Mouse (Mus musculus): ENCODE measurements around the gene Chd5. TPM values are rescaled to one million over a fixed set of nuclear protein-coding genes. Genes with fewer than 3 reads are reported as not detected.
A peak's percentile ranks its signal among the peaks of the same experiment; 100 is the strongest.

Chd5 gene
- polyA plus RNA-seq (2014; fragmentation: Nextera tagmentation; extraction: Ambion mirVana): 0.04 and 0.07 TPM in 2 replicates

DNA sequence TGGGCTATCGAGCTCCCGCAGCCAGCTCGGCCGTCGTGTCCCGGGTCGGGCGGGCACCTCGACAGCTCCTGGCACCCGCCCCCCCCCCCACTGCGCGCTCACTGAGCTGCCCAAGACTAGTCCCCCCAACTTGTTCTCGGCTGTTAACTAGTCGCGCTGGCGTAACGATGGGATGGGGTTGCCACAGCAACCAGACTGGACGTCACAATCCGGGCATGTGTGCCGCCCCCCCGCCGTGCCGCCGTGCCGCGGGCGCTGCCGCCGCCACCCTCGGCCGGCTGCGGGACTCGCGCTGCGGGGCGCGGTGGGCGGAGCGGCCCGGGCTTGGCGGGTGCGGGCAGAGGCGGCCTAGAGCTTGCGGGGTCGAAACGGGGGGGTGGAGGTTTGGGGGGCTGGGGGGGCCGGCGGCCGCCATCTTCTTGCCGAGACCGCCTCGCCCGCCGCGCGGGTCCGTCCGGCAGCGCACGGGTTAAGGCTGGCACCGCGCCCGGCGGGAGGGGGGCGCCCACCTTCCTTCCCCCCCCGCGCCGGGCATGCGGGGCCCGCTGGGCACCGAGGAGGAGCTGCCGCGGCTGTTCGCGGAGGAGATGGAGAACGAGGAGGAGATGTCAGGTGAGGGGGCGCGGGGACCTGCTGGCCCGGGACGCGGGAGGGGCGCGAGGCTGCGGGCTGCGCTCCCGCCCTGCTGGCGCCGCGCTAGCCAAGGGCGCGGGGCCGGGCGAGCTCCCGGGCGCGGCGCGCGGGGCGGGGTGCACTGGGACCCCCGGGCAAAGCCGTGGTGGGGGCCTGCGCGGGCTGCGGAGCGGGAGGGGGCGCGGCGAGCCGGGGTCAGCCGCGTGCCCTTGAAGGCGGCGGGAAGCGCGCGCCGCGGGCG is at the start of gene Chd5:
TSS of gene Chd5 (plus strand) at position 233 of the 874 bp plus-strand sequence.
- H3K36me3 ChIP-seq (ENCODE audit: control insufficient read depth, insufficient read depth, low read length): peaks cover 15% of the 10 kb centered on the region
- H3K9ac ChIP-seq (ENCODE audit: low read depth, low read length): 0 out of 2 replicates have a peak within 1 kb of the TSS, but pooled peaks have one; percentile 34
- H3K4me3 ChIP-seq (ENCODE audit: low read depth, low read length): peak within 1 kb of the TSS; percentile 55
- H3K4me2 ChIP-seq: peak within 1 kb of the TSS; percentile 97
- no peak for ATAC-seq (replicated peaks; ENCODE audit: insufficient number of reproducible peaks, low FRiP score, low TSS enrichment)
- 3% methylated on average over 77 of the region's 120 CpGs for WGBS (ENCODE audit: insufficient replicate concordance)
- no peaks in the 10 kb centered on the region for H3K9me3 ChIP-seq (replicated peaks; ENCODE audit: control insufficient read depth, low read length)
- no peak within 1 kb of the TSS for H3K27ac ChIP-seq (ENCODE audit: low read depth, low read length)
- peaks cover 70% of the 10 kb centered on the region for H3K27me3 ChIP-seq (ENCODE audit: control insufficient read depth, insufficient read depth, low read length)
- H3K4me1 ChIP-seq (ENCODE audit: control insufficient read depth, insufficient read depth, low read length): peaks cover 13% of the 10 kb centered on the region

DNA sequence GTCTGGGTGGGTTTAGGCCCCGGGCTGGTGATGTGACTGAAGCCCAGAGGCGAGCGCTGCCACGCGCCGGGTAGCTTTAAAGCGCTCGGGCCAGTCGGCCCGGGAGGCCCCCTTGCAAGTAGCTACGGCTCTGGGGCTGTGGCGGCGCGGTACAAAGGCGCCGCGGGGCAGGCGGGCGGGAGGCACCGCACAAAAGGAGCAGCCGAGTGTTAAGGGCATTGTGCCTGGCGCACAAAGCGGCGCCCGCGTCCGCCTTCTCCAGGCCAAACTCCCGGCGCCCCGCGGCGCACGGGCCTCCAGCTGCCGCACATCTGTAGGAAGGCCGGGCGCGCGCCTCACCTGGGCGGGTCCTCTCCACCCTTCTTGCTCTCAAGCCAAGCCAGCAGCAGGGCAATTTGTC is 48.1 kb upstream of the Chd5 start:
- Histone ChIP-seq H3K9me3 (replicated peaks; ENCODE audit: control insufficient read depth, low read length) (no peaks in the 10 kb centered on the region), H3K36me3 (ENCODE audit: control insufficient read depth, insufficient read depth, low read length) (no peaks in the 10 kb centered on the region), H3K4me2 (peak overlapping the region; percentile 44), H3K27ac (ENCODE audit: low read depth, low read length) (no peak overlapping the region), H3K27me3 (ENCODE audit: control insufficient read depth, insufficient read depth, low read length) (peaks cover 76% of the 10 kb centered on the region), H3K4me1 (ENCODE audit: control insufficient read depth, insufficient read depth, low read length) (peaks cover 8% of the 10 kb centered on the region), H3K4me3 (ENCODE audit: low read depth, low read length) (peak overlapping the region; percentile 28), H3K9ac (ENCODE audit: low read depth, low read length) (no peak overlapping the region)
- no peak for ATAC-seq (replicated peaks; ENCODE audit: insufficient number of reproducible peaks, low FRiP score, low TSS enrichment)
- 2% methylated on average over 39 of the region's 39 CpGs for WGBS (ENCODE audit: insufficient replicate concordance)

DNA sequence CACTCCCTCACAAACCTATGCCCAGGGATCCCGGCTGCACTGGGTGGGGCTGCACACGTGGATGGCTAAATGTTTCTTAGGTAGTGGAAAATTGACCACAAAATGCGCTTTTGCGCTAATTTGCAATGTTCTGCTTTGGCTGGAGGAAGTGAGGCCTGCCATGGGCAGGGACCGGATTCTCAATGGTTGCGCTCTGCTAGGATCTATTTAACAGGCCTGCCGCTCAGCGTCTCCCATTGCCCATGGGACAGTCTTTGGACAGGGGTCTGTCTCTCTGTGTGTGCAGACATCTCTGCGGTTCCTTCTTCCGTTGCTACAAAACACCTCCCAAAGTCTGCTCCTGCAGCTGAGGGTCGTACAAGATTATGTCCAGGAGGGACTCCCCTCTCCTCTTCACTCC is 47.5 kb upstream of the Chd5 start:
- no peak overlapping the region for H3K27ac ChIP-seq (ENCODE audit: low read depth, low read length)
- H3K4me2 ChIP-seq: no peak overlapping the region

DNA sequence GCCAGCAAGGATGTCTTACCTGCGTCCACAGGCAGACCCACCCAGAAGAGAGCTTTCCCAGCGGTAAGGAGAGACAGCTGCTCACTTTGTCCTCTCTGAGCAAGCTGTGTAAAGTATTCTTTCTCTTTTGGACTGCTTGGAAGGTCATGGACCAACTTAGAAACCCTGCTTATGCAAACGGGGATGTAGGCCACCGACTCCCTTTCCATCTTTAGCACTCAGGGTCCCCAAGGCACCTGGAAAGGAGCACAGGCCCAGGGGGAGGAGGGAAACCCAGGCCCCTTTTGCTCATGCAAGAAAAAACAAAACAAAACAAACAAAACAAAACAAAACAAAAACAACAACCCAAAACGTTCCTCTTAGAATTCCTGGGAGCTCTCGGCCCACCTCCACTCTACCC is 46.9 kb upstream of the Chd5 start, which contains the start of gene Hes3:
TSS of gene Hes3 (minus strand) at position 101 of the 400 bp plus-strand sequence.
- H3K9me3 ChIP-seq (replicated peaks; ENCODE audit: control insufficient read depth, low read length): no peaks in the 10 kb centered on the region
- peak within 1 kb of the TSS; percentile 28 for H3K4me3 ChIP-seq (ENCODE audit: low read depth, low read length)
- no peak within 1 kb of the TSS for H3K9ac ChIP-seq (ENCODE audit: low read depth, low read length)
- no peak within 1 kb of the TSS for H3K27ac ChIP-seq (ENCODE audit: low read depth, low read length)
- WGBS (ENCODE audit: insufficient replicate concordance): 31% methylated on average over 6 of the region's 6 CpGs
- H3K4me2 ChIP-seq: peak within 1 kb of the TSS; percentile 44
- H3K36me3 ChIP-seq (ENCODE audit: control insufficient read depth, insufficient read depth, low read length): no peaks in the 10 kb centered on the region
- ATAC-seq (replicated peaks; ENCODE audit: insufficient number of reproducible peaks, low FRiP score, low TSS enrichment): no peak
- H3K4me1 ChIP-seq (ENCODE audit: control insufficient read depth, insufficient read depth, low read length): peaks cover 12% of the 10 kb centered on the region; the same call in 1 of the 2 replicates
- peaks cover 66% of the 10 kb centered on the region for H3K27me3 ChIP-seq (ENCODE audit: control insufficient read depth, insufficient read depth, low read length)

More for the DNA sequence above, 47.5 kb upstream of the Chd5 start:
- 20% methylated on average over 11 of the region's 11 CpGs for WGBS (ENCODE audit: insufficient replicate concordance)
- 0 out of 2 replicates have a peak overlapping the region, but pooled peaks have one; percentile 28 for H3K4me3 ChIP-seq (ENCODE audit: low read depth, low read length)
- no peak for ATAC-seq (replicated peaks; ENCODE audit: insufficient number of reproducible peaks, low FRiP score, low TSS enrichment)
- no peak overlapping the region for H3K9ac ChIP-seq (ENCODE audit: low read depth, low read length)
- H3K36me3 ChIP-seq (ENCODE audit: control insufficient read depth, insufficient read depth, low read length): no peaks in the 10 kb centered on the region
- no peaks in the 10 kb centered on the region for H3K9me3 ChIP-seq (replicated peaks; ENCODE audit: control insufficient read depth, low read length)
- H3K4me1 ChIP-seq (ENCODE audit: control insufficient read depth, insufficient read depth, low read length): peaks cover 12% of the 10 kb centered on the region
- H3K27me3 ChIP-seq (ENCODE audit: control insufficient read depth, insufficient read depth, low read length): peaks cover 72% of the 10 kb centered on the region

DNA sequence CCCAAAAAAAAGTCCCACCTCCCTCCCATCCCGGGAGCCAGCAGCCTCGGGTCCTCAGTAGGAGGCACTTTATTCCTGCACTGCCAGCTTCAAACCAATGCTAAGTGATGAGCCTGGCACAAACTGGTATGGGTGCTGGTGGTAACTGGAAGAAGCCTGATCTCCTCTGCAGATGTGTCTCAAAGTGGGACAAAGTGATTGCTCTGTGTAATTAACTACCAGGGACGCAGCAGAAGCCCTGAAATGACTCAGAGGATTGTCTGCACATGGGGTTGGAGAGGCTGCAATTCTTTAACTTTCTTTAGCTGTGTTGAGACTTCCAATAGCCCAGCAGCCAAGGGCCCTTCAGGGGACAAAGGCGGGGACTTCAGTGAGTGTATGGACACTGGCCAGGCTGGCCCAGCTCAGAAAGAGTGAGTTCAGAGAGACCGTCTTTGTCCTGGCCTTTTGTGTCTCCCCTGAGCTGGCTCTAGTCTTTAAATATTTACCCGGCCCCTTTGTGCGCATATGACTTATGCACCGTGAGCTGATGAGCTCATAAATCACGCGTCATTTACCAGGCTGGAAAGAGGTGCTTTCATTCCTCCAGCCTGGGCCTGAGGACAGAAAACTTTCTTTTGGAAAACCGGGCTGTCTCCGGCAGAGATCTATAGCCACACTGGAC is 46.2 kb upstream of the Chd5 start:
- Histone ChIP-seq H3K36me3 (ENCODE audit: control insufficient read depth, insufficient read depth, low read length) (no peaks in the 10 kb centered on the region), H3K4me1 (ENCODE audit: control insufficient read depth, insufficient read depth, low read length) (peaks cover 12% of the 10 kb centered on the region; the same call in 1 of the 2 replicates), H3K9ac (ENCODE audit: low read depth, low read length) (no peak overlapping the region), H3K27ac (ENCODE audit: low read depth, low read length) (no peak overlapping the region), H3K4me2 (no peak overlapping the region), H3K27me3 (ENCODE audit: control insufficient read depth, insufficient read depth, low read length) (peaks cover 59% of the 10 kb centered on the region), H3K4me3 (ENCODE audit: low read depth, low read length) (no peak overlapping the region), H3K9me3 (replicated peaks; ENCODE audit: control insufficient read depth, low read length) (no peaks in the 10 kb centered on the region)
- ATAC-seq (replicated peaks; ENCODE audit: insufficient number of reproducible peaks, low FRiP score, low TSS enrichment): no peak
- 45% methylated on average over 12 of the region's 12 CpGs for WGBS (ENCODE audit: insufficient replicate concordance)

DNA sequence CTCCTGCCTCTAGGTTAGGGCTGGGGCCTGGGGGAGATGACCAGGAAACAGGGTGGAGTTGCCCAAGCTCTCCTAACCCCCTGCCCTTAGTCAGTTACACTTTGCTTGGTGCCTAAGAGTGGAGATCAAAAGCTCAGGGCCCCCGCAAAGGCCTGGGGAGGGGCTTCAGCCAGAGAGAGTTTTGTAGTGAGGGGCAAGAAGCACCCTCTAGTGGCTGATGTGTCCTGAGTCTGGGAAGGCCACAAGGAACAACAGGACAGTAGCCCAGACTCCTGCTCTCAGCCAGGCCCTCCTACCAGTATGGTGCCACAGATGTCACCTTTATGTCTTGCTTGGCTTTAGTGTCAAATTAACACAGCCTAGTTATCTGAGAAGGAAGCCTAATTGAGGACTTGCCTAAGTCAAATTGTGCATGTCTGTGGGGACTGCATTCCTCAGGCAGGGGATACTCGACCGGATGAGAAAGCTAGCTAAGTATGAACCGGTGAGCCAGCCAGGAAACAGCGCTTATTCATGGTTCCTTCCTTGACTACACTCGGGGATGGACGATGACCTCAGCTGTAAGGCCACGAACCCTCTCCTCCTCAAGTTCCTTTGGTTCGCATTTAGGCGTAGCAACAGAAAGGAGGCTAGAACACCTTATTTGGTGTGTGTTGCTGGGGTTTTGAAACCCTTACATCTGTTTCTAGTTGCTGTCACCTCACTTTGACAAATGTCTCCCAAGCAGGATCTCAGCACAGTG is 44.1 kb upstream of the Chd5 start:
- Histone ChIP-seq H3K9ac (ENCODE audit: low read depth, low read length) (no peak overlapping the region), H3K9me3 (replicated peaks; ENCODE audit: control insufficient read depth, low read length) (no peaks in the 10 kb centered on the region), H3K27ac (ENCODE audit: low read depth, low read length) (no peak overlapping the region), H3K27me3 (ENCODE audit: control insufficient read depth, insufficient read depth, low read length) (peaks cover 45% of the 10 kb centered on the region), H3K36me3 (ENCODE audit: control insufficient read depth, insufficient read depth, low read length) (no peaks in the 10 kb centered on the region), H3K4me3 (ENCODE audit: low read depth, low read length) (no peak overlapping the region), H3K4me1 (ENCODE audit: control insufficient read depth, insufficient read depth, low read length) (peaks cover 19% of the 10 kb centered on the region), H3K4me2 (no peak overlapping the region)
- WGBS (ENCODE audit: insufficient replicate concordance): 43% methylated on average over 10 of the region's 10 CpGs
- ATAC-seq (replicated peaks; ENCODE audit: insufficient number of reproducible peaks, low FRiP score, low TSS enrichment): no peak

DNA sequence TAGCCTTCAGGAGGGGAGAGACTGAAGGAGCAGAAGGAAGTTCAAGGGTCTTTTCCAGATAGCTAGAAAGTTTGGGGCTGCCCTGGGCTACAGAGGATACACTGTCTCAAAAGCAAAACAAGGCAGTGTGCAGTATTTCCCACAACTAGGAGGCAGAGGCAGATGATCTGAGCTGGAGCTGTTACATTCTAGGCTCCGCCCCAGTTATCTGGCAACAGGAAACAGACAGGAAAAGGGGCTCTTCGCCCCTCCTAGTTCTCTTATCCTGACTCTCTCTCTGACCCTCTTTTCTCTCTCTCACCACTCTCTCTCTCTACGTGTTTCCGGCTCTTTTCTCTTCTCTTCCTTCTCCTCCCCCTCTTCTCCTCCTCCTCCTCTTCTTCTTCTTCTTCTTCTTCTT is 42.5 kb upstream of the Chd5 start:
- H3K4me3 ChIP-seq (ENCODE audit: low read depth, low read length): no peak overlapping the region
- ATAC-seq (replicated peaks; ENCODE audit: insufficient number of reproducible peaks, low FRiP score, low TSS enrichment): no peak
- no peak overlapping the region for H3K9ac ChIP-seq (ENCODE audit: low read depth, low read length)
- peaks cover 31% of the 10 kb centered on the region for H3K27me3 ChIP-seq (ENCODE audit: control insufficient read depth, insufficient read depth, low read length)
- H3K36me3 ChIP-seq (ENCODE audit: control insufficient read depth, insufficient read depth, low read length): peaks cover 9% of the 10 kb centered on the region; the same call in 1 of the 2 replicates
- 22% methylated on average over 4 of the region's 4 CpGs for WGBS (ENCODE audit: insufficient replicate concordance)
- H3K9me3 ChIP-seq (replicated peaks; ENCODE audit: control insufficient read depth, low read length): no peaks in the 10 kb centered on the region
- H3K4me1 ChIP-seq (ENCODE audit: control insufficient read depth, insufficient read depth, low read length): peaks cover 16% of the 10 kb centered on the region
- H3K4me2 ChIP-seq: peak overlapping the region; percentile 15
- H3K27ac ChIP-seq (ENCODE audit: low read depth, low read length): peak overlapping the region; percentile 68

DNA sequence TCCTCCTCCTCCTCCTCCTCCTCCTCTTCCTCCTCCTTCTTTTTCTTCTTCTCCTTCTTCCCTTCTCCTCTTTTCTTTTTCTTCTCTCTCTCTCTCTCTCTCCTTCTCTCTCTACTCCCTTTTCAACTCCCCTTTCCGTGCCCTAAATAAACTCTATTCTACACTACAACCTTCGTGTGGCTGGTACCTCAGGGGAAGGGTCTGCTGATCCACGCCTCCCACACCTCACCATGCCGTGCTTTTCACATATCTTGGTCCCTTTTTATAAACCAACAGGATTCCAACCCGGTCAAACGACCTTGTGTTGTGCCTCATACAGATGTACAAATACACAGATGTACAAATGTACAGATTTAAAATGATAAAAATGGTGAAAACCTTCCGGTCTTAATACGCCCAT is 42.1 kb upstream of the Chd5 start:
- 16% methylated on average over 8 of the region's 8 CpGs for WGBS (ENCODE audit: insufficient replicate concordance)
- no peaks in the 10 kb centered on the region for H3K9me3 ChIP-seq (replicated peaks; ENCODE audit: control insufficient read depth, low read length)
- peaks cover 26% of the 10 kb centered on the region for H3K27me3 ChIP-seq (ENCODE audit: control insufficient read depth, insufficient read depth, low read length)
- peak overlapping the region; percentile 68 for H3K4me2 ChIP-seq
- H3K27ac ChIP-seq (ENCODE audit: low read depth, low read length): peak overlapping the region; percentile 79
- peaks cover 16% of the 10 kb centered on the region for H3K4me1 ChIP-seq (ENCODE audit: control insufficient read depth, insufficient read depth, low read length)
- H3K36me3 ChIP-seq (ENCODE audit: control insufficient read depth, insufficient read depth, low read length): peaks cover 9% of the 10 kb centered on the region; the same call in 1 of the 2 replicates
- no peak for ATAC-seq (replicated peaks; ENCODE audit: insufficient number of reproducible peaks, low FRiP score, low TSS enrichment)
- H3K9ac ChIP-seq (ENCODE audit: low read depth, low read length): peak overlapping the region; percentile 76
- peak overlapping the region; percentile 98 for H3K4me3 ChIP-seq (ENCODE audit: low read depth, low read length)

Measured in heart, embryonic 11.5 days (tissue).